Mouse (Mus musculus) ES-Bruce4 (cell line): ENCODE results near the gene Zfr2.

ENCODE experiments used
- CTCF ChIP-seq: IDR thresholded peaks from one replicate; pipeline ENCODE4 v1.8.1; 2011; ENCODE audit warnings: low read depth, low read length
- EP300 ChIP-seq: IDR thresholded peaks from 2 replicates; pipeline ENCODE4 v1.6.1; 2011; ENCODE audit warnings: low read depth, low read length; ENCODE audit not compliant: insufficient read depth
- POLR2A ChIP-seq: IDR thresholded peaks from one replicate; pipeline ENCODE4 v1.8.1; 2011; ENCODE audit warnings: low read length; ENCODE audit not compliant: insufficient read depth

GRCm38 (mm10) chr10:81292554-81293333 lies 59.8 kb downstream of the Zfr2 start, which contains the start of gene Pip5k1c:
- TF ChIP-seq CTCF: no peak
- TF ChIP-seq EP300: no peak
- no peak for TF ChIP-seq POLR2A
